Mouse (Mus musculus): ENCODE results near the gene Prss8.
"Not testable (repeated sequence)": the region's sequence is repeated elsewhere in the genome, so short reads cannot be mapped to it uniquely, and the experiment has no call there.

The Prss8 gene

GRCm38 (mm10) chr7:127927726-127928125, 2.2 kb downstream of the Prss8 start:
- DNase-seq = no peak

- no peak for DNase-seq
Observed at GRCm38 (mm10) chr7:127926846-127927245, 3.1 kb downstream of the Prss8 start.

GRCm38 (mm10) chr7:127926066-127926465, 3.8 kb downstream of the Prss8 start:
- DNase-seq = no peak

- DNase-seq = no peak
Observed at GRCm38 (mm10) chr7:127925252-127925651, 4.7 kb downstream of the Prss8 start.

- no peak for DNase-seq
Observed at GRCm38 (mm10) chr7:127923714-127924113, 6.2 kb downstream of the Prss8 start.

GRCm38 (mm10) chr7:127922451-127923275, 7.2 kb downstream of the Prss8 start:
- DNase-seq = no peak

- no peak for DNase-seq
Observed at GRCm38 (mm10) chr7:127921516-127921915, 8.4 kb downstream of the Prss8 start.

- no peak for DNase-seq
Observed at GRCm38 (mm10) chr7:127919290-127919689, 10.6 kb downstream of the Prss8 start.

- no peak for DNase-seq
Observed at GRCm38 (mm10) chr7:127918203-127918602, 11.7 kb downstream of the Prss8 start.

- DNase-seq = no peak
Observed at GRCm38 (mm10) chr7:127915293-127915692, 14.6 kb downstream of the Prss8 start.

- no peak for DNase-seq
Observed at GRCm38 (mm10) chr7:127912938-127913337, 17.0 kb downstream of the Prss8 start.

- peak; percentile 80 for DNase-seq
Observed at GRCm38 (mm10) chr7:127912190-127912871, 17.6 kb downstream of the Prss8 start, which contains the start of gene Kat8. Gene Kat8 (plus strand): TSS chr7:127912516.

GRCm38 (mm10) chr7:127908656-127909055, 21.2 kb downstream of the Prss8 start:
- no peak for DNase-seq

- no peak for DNase-seq
Observed at GRCm38 (mm10) chr7:127907939-127908338, 22.0 kb downstream of the Prss8 start.

- peak; percentile 73 for DNase-seq
Observed at GRCm38 (mm10) chr7:127903971-127904796, 25.7 kb downstream of the Prss8 start, which contains the start of gene Bckdk. Gene Bckdk (plus strand): TSS chr7:127904082.

GRCm38 (mm10) chr7:127901772-127902171, 28.1 kb downstream of the Prss8 start:
- DNase-seq = no peak

- no peak for DNase-seq
Observed at GRCm38 (mm10) chr7:127899997-127900396, 29.9 kb downstream of the Prss8 start.

- DNase-seq = no peak
Observed at GRCm38 (mm10) chr7:127898179-127898956, 31.5 kb downstream of the Prss8 start.

GRCm38 (mm10) chr7:127897542-127897941, 32.4 kb downstream of the Prss8 start:
- no peak for DNase-seq

- DNase-seq = peak; percentile 63
Observed at GRCm38 (mm10) chr7:127896384-127896783, 33.5 kb downstream of the Prss8 start.

- DNase-seq = not testable (repeated sequence)
Observed at GRCm38 (mm10) chr7:127895891-127896290, 34.0 kb downstream of the Prss8 start.

- peak; percentile 96 for DNase-seq
Observed at GRCm38 (mm10) chr7:127895442-127895841, 34.5 kb downstream of the Prss8 start, which contains the start of the genes Gm21974 and Vkorc1. Gene Gm21974 (minus strand): TSS chr7:127895454. Gene Vkorc1 (minus strand): TSS chr7:127895617.
